Mouse (Mus musculus) heart, embryonic 15.5 days (tissue): ENCODE results near the gene Gsdma. TPM values are rescaled to one million over a fixed set of nuclear protein-coding genes. Genes with fewer than 3 reads are reported as not detected.
"Not testable (repeated sequence)": the region's sequence is repeated elsewhere in the genome, so short reads cannot be mapped to it uniquely, and the experiment has no call there.

Experiments used
- ATAC-seq: fragments of 200-750 bp; cut with Nextera tagmentation; replicated peaks from 2 replicates; pipeline ENCODE4 v1.8.0; 2017; ENCODE audit warnings: low read depth, moderate TSS enrichment; ENCODE audit not compliant: insufficient number of reproducible peaks, insufficient read depth, low FRiP score
- H3K27ac ChIP-seq: fragments of 300-500 bp; sonication (generic); 2 replicates; pipeline ENCODE4 v1.5.1; 2015; ENCODE audit warnings: mild to moderate bottlenecking, inconsistent platforms
- H3K27me3 ChIP-seq: fragments of 300-500 bp; sonication (generic); 2 replicates; pipeline ENCODE4 v1.6.1; 2015; ENCODE audit warnings: inconsistent platforms
- H3K36me3 ChIP-seq: fragments of 300-500 bp; sonication (generic); 2 replicates; pipeline ENCODE4 v1.6.1; 2015; ENCODE audit warnings: mild to moderate bottlenecking, inconsistent platforms
- H3K4me1 ChIP-seq: fragments of 300-500 bp; sonication (generic); replicated peaks from 2 replicates; pipeline ENCODE4 v1.6.1; 2015; ENCODE audit warnings: inconsistent platforms
- H3K4me2 ChIP-seq: fragments of 300-500 bp; sonication (generic); 2 replicates; pipeline ENCODE4 v1.6.1; 2015; ENCODE audit warnings: inconsistent platforms, mild to moderate bottlenecking, moderate library complexity
- H3K4me3 ChIP-seq: fragments of 300-500 bp; sonication (generic); 2 replicates; pipeline ENCODE4 v1.5.1; 2015; ENCODE audit warnings: mild to moderate bottlenecking, inconsistent platforms
- H3K9ac ChIP-seq: fragments of 300-500 bp; sonication (generic); 2 replicates; pipeline ENCODE4 v1.6.1; 2015; ENCODE audit warnings: mild to moderate bottlenecking, inconsistent platforms
- H3K9me3 ChIP-seq: fragments of 300-500 bp; sonication (generic); replicated peaks from 2 replicates; pipeline ENCODE4 v1.6.1; 2016; ENCODE audit warnings: inconsistent platforms
- WGBS: fragments of 180-500 bp; shearing (Covaris S2); methylation state at CpG from one replicate; pipeline ENCODE4 v1.1.7; 2015; ENCODE audit warnings: mixed read lengths; 5-methylcytosine and 5-hydroxymethylcytosine counted together
- polyA plus RNA-seq: library from polyadenylated mRNA; unstranded; fragments of >200 nt; fragmentation: Nextera tagmentation; extraction: Ambion mirVana; gene quantifications from 2 replicates; pipeline ENCODE4 v1.2.1, GENCODE M21; 2015

Gsdma gene
- polyA plus RNA-seq, 1 experiment from 2014 or later = not detected

DNA sequence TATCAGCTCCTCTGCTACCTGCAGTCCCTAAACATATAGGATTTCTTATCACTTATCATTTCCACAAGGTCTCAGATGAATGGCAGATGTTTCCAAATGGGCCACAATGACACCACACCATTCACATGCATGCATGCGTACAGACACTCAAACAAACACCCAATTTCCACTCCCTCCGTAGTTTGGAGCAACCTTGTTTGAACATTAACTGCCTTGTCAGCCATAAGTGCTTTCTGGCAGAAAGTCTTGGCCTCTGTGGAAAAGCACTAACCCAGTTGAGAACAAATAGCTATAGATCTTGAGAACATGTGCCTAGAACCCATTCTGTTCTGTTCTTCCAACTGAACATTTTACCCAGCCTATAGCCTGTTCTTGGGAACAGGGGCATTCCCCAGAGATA, 18.2 kb upstream of the Gsdma start:
- Histone ChIP-seq H3K27ac (no peak overlapping the region), H3K4me1 (no peaks in the 10 kb centered on the region), H3K4me2 (no peak overlapping the region), H3K36me3 (no peaks in the 10 kb centered on the region), H3K27me3 (peaks cover 24% of the 10 kb centered on the region; the same call in 1 of the 2 replicates), H3K9ac (no peak overlapping the region), H3K4me3 (no peak overlapping the region), H3K9me3 (no peaks in the 10 kb centered on the region)
- no peak for ATAC-seq
- 73% methylated on average over 2 of the region's 2 CpGs for WGBS

DNA sequence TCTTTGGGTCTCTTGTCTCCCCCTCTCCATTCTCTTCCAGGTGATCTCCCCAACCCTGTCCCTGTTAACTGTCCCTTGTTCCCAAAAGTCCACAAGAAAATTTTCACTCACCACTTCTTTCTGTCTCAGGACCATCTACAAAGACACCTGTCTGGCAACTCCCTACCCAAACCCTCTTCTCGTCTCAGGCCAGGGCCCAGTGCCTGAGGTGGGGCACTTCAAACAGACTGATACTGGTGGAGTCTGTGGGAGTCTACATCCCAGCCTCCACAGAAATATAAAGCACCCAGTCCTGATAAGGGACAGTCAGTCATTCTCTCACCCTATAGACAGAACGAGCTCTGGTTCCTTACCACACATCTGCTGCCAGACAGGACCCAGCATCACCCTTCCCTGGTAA, 17.7 kb upstream of the Gsdma start, which contains the start of gene Gsdma2:
Gene Gsdma2, plus strand, starts transcription at position 301 of the 400 bp plus-strand sequence.
- peaks cover 24% of the 10 kb centered on the region; the same call in 1 of the 2 replicates for H3K27me3 ChIP-seq
- H3K4me2 ChIP-seq = no peak within 1 kb of the TSS
- WGBS = 49% methylated on average over 2 of the region's 2 CpGs
- no peaks in the 10 kb centered on the region for H3K9me3 ChIP-seq
- H3K4me3 ChIP-seq = no peak within 1 kb of the TSS
- no peak within 1 kb of the TSS for H3K9ac ChIP-seq
- no peaks in the 10 kb centered on the region for H3K4me1 ChIP-seq
- no peak for ATAC-seq
- no peak within 1 kb of the TSS for H3K27ac ChIP-seq
- no peaks in the 10 kb centered on the region for H3K36me3 ChIP-seq

DNA sequence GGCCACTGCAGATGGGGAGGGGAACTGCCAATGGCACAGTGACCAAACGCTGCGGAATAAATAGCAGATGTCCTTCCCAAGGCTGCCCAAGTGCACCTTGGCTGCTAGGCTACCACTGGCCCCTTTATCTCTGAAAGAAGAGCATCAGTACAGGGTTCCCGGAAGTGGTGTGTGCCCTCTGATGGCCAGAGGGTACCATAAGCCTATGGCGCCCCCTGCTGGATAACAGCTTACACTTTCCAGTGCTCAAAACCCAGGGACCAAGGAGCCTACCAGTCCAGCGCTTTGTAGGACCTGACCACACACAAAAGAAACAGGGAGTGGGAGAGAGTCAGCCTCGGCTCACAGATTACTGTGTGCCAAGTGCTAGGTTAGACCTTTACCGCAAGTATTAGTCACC, 9.1 kb upstream of the Gsdma start:
- not testable (repeated sequence) for H3K27me3 ChIP-seq, H3K27ac ChIP-seq, ATAC-seq, H3K4me1 ChIP-seq, H3K4me3 ChIP-seq, H3K4me2 ChIP-seq, H3K36me3 ChIP-seq, H3K9ac ChIP-seq, H3K9me3 ChIP-seq
- 8% methylated on average over 7 of the region's 7 CpGs for WGBS

DNA sequence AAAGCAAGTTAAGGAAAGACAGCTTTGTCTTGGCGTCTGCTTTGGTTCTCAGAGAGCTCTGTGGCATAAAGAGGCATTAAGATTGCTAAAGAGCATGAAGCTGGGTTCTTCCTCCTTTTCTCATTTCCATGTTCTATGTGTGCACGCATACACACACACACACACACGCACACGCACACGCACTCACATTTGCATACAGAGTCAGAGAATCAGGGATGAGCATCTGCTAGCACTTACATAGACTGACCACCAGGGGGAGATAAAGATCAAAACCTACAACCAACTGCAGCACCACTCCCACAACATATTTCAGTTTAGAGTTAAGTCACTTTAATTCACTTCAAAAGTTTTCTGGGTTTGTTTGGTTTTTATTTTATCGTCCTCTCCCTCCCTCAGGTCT, 3.6 kb upstream of the Gsdma start:
- H3K4me3 ChIP-seq = no peak overlapping the region
- no peaks in the 10 kb centered on the region for H3K4me1 ChIP-seq
- H3K9ac ChIP-seq = no peak overlapping the region
- no peaks in the 10 kb centered on the region for H3K36me3 ChIP-seq
- H3K27ac ChIP-seq = no peak overlapping the region
- no peaks in the 10 kb centered on the region for H3K9me3 ChIP-seq
- peaks cover 8% of the 10 kb centered on the region; the same call in 1 of the 2 replicates for H3K27me3 ChIP-seq
- H3K4me2 ChIP-seq = no peak overlapping the region; the same call in 1 of the 2 replicates
- no peak for ATAC-seq
- WGBS = 13% methylated on average over 6 of the region's 6 CpGs

DNA sequence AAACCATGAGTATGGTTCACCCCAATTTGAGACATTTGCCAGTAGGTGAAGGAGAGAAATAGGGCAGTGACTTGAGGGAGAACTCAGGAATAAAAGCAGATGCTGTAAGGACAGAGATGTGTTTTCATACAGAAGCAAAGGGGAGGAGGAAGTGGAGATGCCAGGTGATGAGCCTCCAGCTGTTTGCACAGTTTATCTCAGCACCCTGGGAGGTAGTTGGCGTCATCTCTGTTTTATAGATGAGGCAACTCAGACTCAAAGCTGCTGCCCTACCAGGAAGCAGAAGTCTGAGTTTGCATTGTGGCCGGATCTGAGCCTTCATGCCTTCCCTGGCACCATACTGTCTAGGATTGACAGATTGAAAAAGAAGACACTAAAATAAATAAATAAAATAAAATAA, 4.8 kb downstream of the Gsdma start:
- H3K9me3 ChIP-seq = no peaks in the 10 kb centered on the region
- WGBS = 63% methylated on average over 2 of the region's 2 CpGs
- no peaks in the 10 kb centered on the region for H3K36me3 ChIP-seq
- no peak overlapping the region for H3K9ac ChIP-seq
- H3K4me2 ChIP-seq = no peak overlapping the region
- H3K4me3 ChIP-seq = no peak overlapping the region
- H3K27me3 ChIP-seq = peaks cover 45% of the 10 kb centered on the region
- no peak for ATAC-seq
- no peaks in the 10 kb centered on the region for H3K4me1 ChIP-seq
- H3K27ac ChIP-seq = no peak overlapping the region

DNA sequence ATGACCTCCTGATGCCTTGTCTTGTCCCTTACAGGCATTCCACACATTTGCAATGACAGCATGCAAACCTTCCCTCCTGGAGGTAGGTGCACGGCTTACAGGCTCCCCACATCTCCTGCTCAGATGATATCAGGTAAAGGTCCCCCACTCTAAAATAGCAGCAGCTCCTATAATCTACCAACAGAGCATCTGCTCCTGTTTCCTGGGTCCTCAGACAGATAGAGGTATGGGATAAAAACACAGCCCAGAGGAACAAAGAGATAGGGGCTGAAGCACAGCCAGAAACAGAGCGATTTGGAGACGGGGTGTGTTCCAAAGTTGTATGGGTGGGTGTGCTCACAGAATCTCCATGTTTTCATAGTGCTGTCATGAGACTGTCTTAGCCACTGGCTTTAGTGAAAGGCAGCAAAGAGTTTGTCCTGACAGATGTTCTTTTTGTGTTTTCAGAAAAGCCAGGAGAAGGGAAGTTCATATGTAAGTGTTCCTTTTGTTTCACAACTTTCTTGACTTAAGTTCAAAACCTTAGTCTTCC, 7.2 kb downstream of the Gsdma start:
- Histone ChIP-seq H3K4me2 (no peak overlapping the region), H3K4me1 (no peaks in the 10 kb centered on the region)
- no peak for ATAC-seq

DNA sequence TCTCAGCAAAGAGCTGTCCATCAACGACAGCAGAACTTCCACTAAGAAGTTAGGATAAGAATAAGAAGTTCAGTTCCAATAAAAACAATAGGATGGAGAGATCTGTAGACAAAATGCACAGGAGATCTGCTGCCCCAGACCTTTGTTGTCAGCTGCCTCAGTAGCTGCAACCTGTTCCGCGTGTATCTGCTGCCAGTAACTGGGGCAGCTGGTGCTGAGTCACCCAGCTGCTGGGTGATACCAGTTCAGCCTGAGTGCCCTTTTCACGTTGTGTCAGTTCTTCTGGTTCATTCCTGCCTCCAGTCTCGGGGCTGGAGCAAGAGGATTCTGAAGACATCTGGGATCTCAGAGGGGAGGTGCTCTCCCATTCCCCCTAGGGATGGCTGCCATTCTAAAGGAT, 7.7 kb downstream of the Gsdma start:
- H3K4me1 ChIP-seq = no peaks in the 10 kb centered on the region
- no peaks in the 10 kb centered on the region for H3K36me3 ChIP-seq
- no peak overlapping the region for H3K9ac ChIP-seq
- no peaks in the 10 kb centered on the region for H3K9me3 ChIP-seq
- no peak overlapping the region for H3K4me3 ChIP-seq
- ATAC-seq = no peak
- H3K4me2 ChIP-seq = no peak overlapping the region
- WGBS = 45% methylated on average over 5 of the region's 5 CpGs
- peaks cover 40% of the 10 kb centered on the region for H3K27me3 ChIP-seq
- H3K27ac ChIP-seq = no peak overlapping the region

More for the DNA sequence above, 7.2 kb downstream of the Gsdma start:
- WGBS = 59% methylated on average over 3 of the region's 3 CpGs
- H3K36me3 ChIP-seq = no peaks in the 10 kb centered on the region
- no peaks in the 10 kb centered on the region for H3K9me3 ChIP-seq
- no peak overlapping the region for H3K4me3 ChIP-seq
- H3K9ac ChIP-seq = no peak overlapping the region
- peaks cover 43% of the 10 kb centered on the region for H3K27me3 ChIP-seq
- H3K27ac ChIP-seq = no peak overlapping the region

DNA sequence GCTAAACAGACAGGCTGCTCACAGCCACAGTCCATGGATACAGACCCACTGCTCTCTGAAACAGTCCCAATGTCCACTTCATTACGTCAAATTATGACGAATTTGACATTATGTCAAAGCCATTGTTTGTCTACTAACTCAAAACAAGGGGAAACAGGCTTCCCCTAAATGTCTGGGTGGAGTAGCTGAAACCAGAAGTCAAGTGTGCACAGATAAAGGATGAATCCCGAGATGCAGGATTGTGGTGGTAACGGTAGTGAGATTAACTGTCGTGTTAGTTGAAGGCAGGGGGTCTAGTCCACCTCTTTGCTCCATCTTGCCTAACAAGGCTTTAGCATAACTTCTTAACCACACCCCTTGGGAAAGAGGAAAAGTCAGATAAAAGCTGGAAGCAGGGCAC, 8.3 kb downstream of the Gsdma start:
- no peaks in the 10 kb centered on the region for H3K4me1 ChIP-seq
- no peak overlapping the region for H3K27ac ChIP-seq
- H3K27me3 ChIP-seq = peaks cover 35% of the 10 kb centered on the region
- H3K36me3 ChIP-seq = no peaks in the 10 kb centered on the region
- no peak overlapping the region for H3K4me3 ChIP-seq
- WGBS = 65% methylated on average over 5 of the region's 5 CpGs
- H3K9ac ChIP-seq = no peak overlapping the region
- H3K9me3 ChIP-seq = no peaks in the 10 kb centered on the region
- ATAC-seq = no peak
- H3K4me2 ChIP-seq = no peak overlapping the region

DNA sequence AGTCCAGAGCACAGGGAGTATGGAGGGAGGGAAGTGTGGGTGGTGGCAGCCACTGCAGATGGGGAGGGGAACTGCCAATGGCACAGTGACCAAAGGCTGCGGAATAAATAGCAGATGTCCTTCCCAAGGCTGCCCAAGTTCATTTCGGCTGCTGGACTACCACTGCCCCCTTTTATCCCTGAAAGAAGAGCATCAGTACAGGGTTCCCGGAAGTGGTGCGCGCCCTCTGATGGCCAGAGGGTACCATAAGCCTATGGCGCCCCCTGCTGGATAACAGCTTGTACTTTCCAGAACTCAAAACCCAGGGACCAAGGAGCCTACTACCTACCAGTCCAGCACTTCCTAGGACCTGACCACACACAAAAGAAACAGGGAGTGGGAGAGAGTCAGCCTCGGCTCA, 9.0 kb downstream of the Gsdma start:
- not testable (repeated sequence) for H3K36me3 ChIP-seq, H3K4me3 ChIP-seq, H3K27ac ChIP-seq, H3K9ac ChIP-seq, ATAC-seq, H3K9me3 ChIP-seq, H3K4me1 ChIP-seq
- Histone ChIP-seq H3K27me3 (peaks cover 28% of the 10 kb centered on the region), H3K4me2 (peak overlapping the region; percentile 33; the same call in 1 of the 2 replicates)
- 11% methylated on average over 7 of the region's 7 CpGs for WGBS

DNA sequence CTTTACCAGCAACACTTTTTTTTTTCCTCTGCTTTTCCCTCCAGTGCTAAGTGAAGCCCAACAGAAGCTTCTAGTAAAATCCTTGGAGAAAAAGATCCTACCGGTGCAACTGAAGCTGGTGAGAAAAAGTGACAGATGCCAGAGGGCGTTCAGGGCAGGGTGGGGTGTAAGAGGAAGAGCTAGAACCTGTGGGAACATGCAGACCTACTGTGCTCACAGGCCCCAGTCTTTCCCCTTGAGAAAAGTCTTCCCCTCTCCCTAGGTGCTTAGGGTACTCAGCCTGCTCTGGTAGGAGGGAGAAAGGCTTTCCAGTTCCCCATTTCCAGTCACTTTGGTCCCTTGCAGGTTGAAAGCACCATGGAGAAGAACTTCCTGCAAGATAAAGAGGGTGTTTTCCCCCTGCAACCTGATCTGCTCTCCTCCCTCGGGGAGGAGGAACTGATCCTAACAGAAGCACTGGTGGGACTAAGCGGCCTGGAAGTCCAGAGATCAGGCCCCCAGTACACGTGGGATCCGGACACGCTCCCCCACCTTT, 11.7 kb downstream of the Gsdma start:
- H3K4me1 ChIP-seq = no peaks in the 10 kb centered on the region
- no peak overlapping the region for H3K9ac ChIP-seq
- WGBS = 25% methylated on average over 7 of the region's 7 CpGs
- ATAC-seq = no peak
- no peaks in the 10 kb centered on the region for H3K9me3 ChIP-seq
- no peak overlapping the region for H3K4me2 ChIP-seq
- H3K27me3 ChIP-seq = peaks cover 10% of the 10 kb centered on the region
- H3K27ac ChIP-seq = no peak overlapping the region
- H3K36me3 ChIP-seq = no peaks in the 10 kb centered on the region
- no peak overlapping the region for H3K4me3 ChIP-seq

DNA sequence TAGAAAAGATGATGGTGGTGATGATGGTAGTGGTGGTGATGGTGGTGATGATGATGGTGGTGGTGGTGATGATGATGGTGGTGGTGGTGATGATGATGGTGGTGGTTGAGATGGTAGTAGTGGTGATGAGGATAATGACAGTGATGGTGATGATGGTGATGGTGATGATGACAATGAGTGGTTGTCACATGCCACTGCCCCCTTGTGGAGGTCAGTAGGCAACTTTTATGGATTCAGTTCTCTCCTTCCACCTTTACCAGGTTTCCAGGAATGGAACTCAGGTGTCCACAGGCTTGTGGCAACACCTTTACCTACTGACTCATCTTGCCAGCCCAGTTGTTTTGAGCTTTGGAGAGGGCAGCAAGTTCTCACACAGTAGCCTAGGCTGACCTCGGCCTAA, 15.9 kb downstream of the Gsdma start:
- 81% methylated on average over 1 of the region's 1 CpGs for WGBS
- no peaks in the 10 kb centered on the region for H3K9me3 ChIP-seq
- ATAC-seq = no peak

DNA sequence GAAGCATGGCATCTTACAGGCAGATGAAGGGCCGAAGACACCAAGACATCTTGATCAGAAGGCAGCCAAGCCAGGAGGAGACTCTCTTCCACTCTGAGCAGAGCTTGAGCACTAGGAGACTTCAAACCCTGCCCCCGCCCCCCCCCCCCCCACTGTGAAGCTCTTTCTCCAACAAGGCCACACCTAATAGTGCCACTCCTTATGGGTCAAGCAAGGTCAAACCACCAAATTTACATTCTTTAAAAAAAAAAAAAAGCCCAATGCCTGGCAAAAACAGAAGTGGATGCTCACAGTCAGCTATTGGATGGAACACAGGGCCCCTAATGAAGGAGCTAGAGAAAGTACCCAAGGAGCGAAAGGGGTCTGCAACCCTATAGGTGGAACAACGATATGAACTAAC, 16.4 kb downstream of the Gsdma start:
- not testable (repeated sequence) for H3K4me3 ChIP-seq, H3K9me3 ChIP-seq, H3K27ac ChIP-seq, H3K9ac ChIP-seq, H3K36me3 ChIP-seq, H3K4me2 ChIP-seq, H3K27me3 ChIP-seq, ATAC-seq
- 76% methylated on average over 4 of the region's 4 CpGs for WGBS
- H3K4me1 ChIP-seq = peaks cover 16% of the 10 kb centered on the region

More for the DNA sequence above, 15.9 kb downstream of the Gsdma start:
- Histone ChIP-seq H3K9ac (no peak overlapping the region), H3K27ac (no peak overlapping the region), H3K36me3 (no peaks in the 10 kb centered on the region), H3K27me3 (no peaks in the 10 kb centered on the region), H3K4me3 (no peak overlapping the region), H3K4me1 (peaks cover 16% of the 10 kb centered on the region), H3K4me2 (no peak overlapping the region)
